Mouse (Mus musculus) retina, postnatal 1 day (tissue): ENCODE measurements at regions not wholly inside any gene's neighbourhood (a gene's known extent, or its start where the extent isn't known, plus 50 kb on each side); places are given as distances from the start of the nearest gene placed in this dataset.
"Not testable (repeated sequence)": the region's sequence is repeated elsewhere in the genome, so short reads cannot be mapped to it uniquely, and the experiment has no call there.

Source experiments
- DNase-seq: peaks from one replicate; pipeline ENCODE4 v3.0.0-alpha.2; 2012

GRCm38 (mm10) chr7:87096500-87096899, 100.6 kb downstream of the Vmn2r79 start:
- no peak for DNase-seq

GRCm38 (mm10) chr7:87099611-87100010, 103.7 kb downstream of the Vmn2r79 start:
- DNase-seq: not testable (repeated sequence)

GRCm38 (mm10) chr7:87100377-87100776, 104.5 kb downstream of the Vmn2r79 start:
- not testable (repeated sequence) for DNase-seq

- not testable (repeated sequence) for DNase-seq
These were observed 105.4 kb downstream of the Vmn2r79 start for GRCm38 (mm10) chr7:87101281-87101680.

- DNase-seq: peak; percentile 74
These were observed 114.5 kb downstream of the Vmn2r79 start for GRCm38 (mm10) chr7:87110312-87110984.

- no peak for DNase-seq
These were observed 115.1 kb downstream of the Vmn2r79 start for GRCm38 (mm10) chr7:87110985-87111372.

- peak; percentile 74 for DNase-seq
These were observed 117.7 kb downstream of the Vmn2r79 start for GRCm38 (mm10) chr7:87113654-87114053.

- DNase-seq: no peak
These were observed 123.4 kb upstream of the Nox4 start for GRCm38 (mm10) chr7:87122516-87122915.

GRCm38 (mm10) chr7:87145896-87146295, 100.0 kb upstream of the Nox4 start:
- no peak for DNase-seq

GRCm38 (mm10) chr7:87147703-87148102, 98.2 kb upstream of the Nox4 start:
- DNase-seq: no peak

GRCm38 (mm10) chr7:87148681-87149080, 97.2 kb upstream of the Nox4 start:
- DNase-seq: peak; percentile 58

GRCm38 (mm10) chr7:87150991-87151390, 94.9 kb upstream of the Nox4 start:
- DNase-seq: no peak

GRCm38 (mm10) chr7:87186443-87187153, 59.3 kb upstream of the Nox4 start:
- DNase-seq: peak; percentile 20

- DNase-seq: no peak
These were observed 50.2 kb upstream of the Nox4 start for GRCm38 (mm10) chr7:87195647-87196046.
